Mouse (Mus musculus) G1E (cell line): ENCODE data around the gene Cpeb4.
A peak's percentile ranks its signal among the peaks of the same experiment; 100 is the strongest.

ENCODE experiments used
- CTCF ChIP-seq: IDR thresholded peaks from 2 replicates; pipeline ENCODE4 v1.5.1; 2012; ENCODE audit warnings: low read depth, low read length, inconsistent platforms, mixed read lengths
- GATA1 ChIP-seq: IDR thresholded peaks from 2 replicates; pipeline ENCODE4 v1.6.1; 2012; ENCODE audit warnings: borderline replicate concordance, low read length, inconsistent platforms, mixed read lengths
- POLR2AphosphoS5 ChIP-seq: IDR thresholded peaks from 2 replicates; pipeline ENCODE4 v1.6.1; 2012; ENCODE audit warnings: low read depth, low read length, inconsistent platforms; ENCODE audit not compliant: insufficient replicate concordance
- TAL1 ChIP-seq: conservative IDR thresholded peaks from 2 replicates; pipeline ENCODE4 v1.6.1; 2012; ENCODE audit warnings: low read depth, low read length, inconsistent platforms, mixed read lengths

DNA sequence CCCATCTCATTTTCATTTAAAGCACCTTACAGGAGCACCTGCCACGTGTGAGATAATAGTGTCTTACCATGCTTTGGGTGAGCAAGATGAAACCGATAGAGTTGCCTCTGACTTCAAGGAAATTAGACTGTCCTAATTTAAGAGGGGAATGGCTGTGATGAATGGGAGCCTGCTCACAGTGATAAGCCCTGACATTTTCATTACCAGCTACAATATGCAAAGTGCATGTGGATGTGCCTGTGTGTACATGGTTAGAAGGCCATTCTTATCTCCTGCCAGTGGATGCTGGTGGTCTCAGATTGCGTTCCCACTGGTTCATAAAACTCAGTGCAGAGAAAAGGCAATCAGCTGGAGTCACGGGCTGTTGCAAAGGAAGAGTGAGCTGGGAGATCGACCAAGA is 40.6 kb upstream of the Cpeb4 start:
- TF ChIP-seq CTCF (no peak), POLR2AphosphoS5 (no peak), GATA1 (no peak), TAL1 (peak; percentile 100)
